Mouse (Mus musculus) intestine, postnatal 0 days (tissue): ENCODE results near the gene Srpk2. TPM values are rescaled to one million over a fixed set of nuclear protein-coding genes. Genes with fewer than 3 reads are reported as not detected.
"Not testable (repeated sequence)": the region's sequence is repeated elsewhere in the genome, so short reads cannot be mapped to it uniquely, and the experiment has no call there.

Experiments used
- ATAC-seq: fragments of 200-750 bp; cut with Nextera tagmentation; 2 replicates; pipeline ENCODE4 v1.8.0; 2017; ENCODE audit warnings: mild to moderate bottlenecking, moderate TSS enrichment, moderate library complexity
- H3K27ac ChIP-seq: fragments of 300-500 bp; sonication (generic); 2 replicates; pipeline ENCODE4 v1.5.1; 2014; ENCODE audit warnings: mild to moderate bottlenecking, low read depth, low read length, moderate library complexity
- H3K27me3 ChIP-seq: fragments of 300-500 bp; sonication (generic); replicated peaks from 2 replicates; pipeline ENCODE4 v1.6.1; 2014; ENCODE audit warnings: low read length, mixed read lengths; ENCODE audit not compliant: control insufficient read depth, insufficient read depth
- H3K36me3 ChIP-seq: fragments of 300-500 bp; sonication (generic); 2 replicates; pipeline ENCODE4 v1.6.1; 2014; ENCODE audit warnings: mild to moderate bottlenecking, moderate library complexity; ENCODE audit not compliant: control insufficient read depth, insufficient read depth
- H3K4me1 ChIP-seq: fragments of 300-500 bp; sonication (generic); replicated peaks from 2 replicates; pipeline ENCODE4 v1.6.1; 2014; ENCODE audit warnings: antibody characterized with exemption, low read length, mixed read lengths; ENCODE audit not compliant: control insufficient read depth, insufficient read depth
- H3K4me2 ChIP-seq: fragments of 300-500 bp; sonication (generic); replicated peaks from 2 replicates; pipeline ENCODE4 v1.6.1; 2014; ENCODE audit warnings: low read depth, mild to moderate bottlenecking, moderate library complexity
- H3K4me3 ChIP-seq: fragments of 300-500 bp; sonication (generic); 2 replicates; pipeline ENCODE4 v1.5.1; 2014; ENCODE audit warnings: low read depth, low read length
- H3K9ac ChIP-seq: fragments of 300-500 bp; sonication (generic); 2 replicates; pipeline ENCODE4 v1.6.1; 2014; ENCODE audit warnings: mild to moderate bottlenecking, low read depth, low read length
- H3K9me3 ChIP-seq: fragments of 300-500 bp; sonication (generic); 2 replicates; pipeline ENCODE4 v1.6.1; 2016; ENCODE audit warnings: mixed run types; ENCODE audit not compliant: control insufficient read depth
- CTCF ChIP-seq: sonication (generic); IDR thresholded peaks from 2 replicates; pipeline ENCODE4 v1.5.1; 2016; ENCODE audit warnings: low read depth, mild to moderate bottlenecking, control low read depth, antibody characterized with exemption, moderate library complexity
- WGBS: fragments of 180-500 bp; shearing (Covaris S2); extraction: QIAGEN DNeasy Blood & Tissue Kit; methylation state at CpG from one replicate; pipeline ENCODE4 v1.1.7; 2014; 5-methylcytosine and 5-hydroxymethylcytosine counted together
- polyA plus RNA-seq: library from polyadenylated mRNA; unstranded; fragments of >200 nt; fragmentation: Nextera tagmentation; extraction: Ambion mirVana; gene quantifications from 2 replicates; pipeline ENCODE4 v1.2.1, GENCODE M21; 2015

Gene Srpk2
- polyA plus RNA-seq, 1 experiment from 2014 or later: 21.3 TPM

DNA sequence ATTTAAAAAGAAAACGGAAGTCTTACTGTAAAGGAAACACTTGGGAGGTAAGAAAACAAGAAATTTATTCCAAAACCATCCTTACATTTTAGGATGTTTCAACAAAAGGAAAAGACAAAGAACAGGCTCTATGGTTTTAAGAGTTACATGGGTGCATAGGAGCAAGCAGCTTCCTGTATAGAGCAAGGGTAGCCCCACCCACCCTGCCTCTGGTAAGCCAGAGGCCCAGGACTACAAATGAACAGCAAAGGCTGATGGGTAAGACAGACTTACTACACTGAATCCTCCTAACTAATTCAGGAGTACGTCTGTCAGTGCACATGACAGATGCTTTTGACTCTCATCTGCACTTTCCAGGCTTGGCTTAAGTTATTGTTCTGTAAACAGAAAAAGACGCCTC lies 38.7 kb downstream of the Srpk2 start:
- ATAC-seq: no peak
- no peak for TF ChIP-seq CTCF
- H3K27me3 ChIP-seq: no peaks in the 10 kb centered on the region
- 67% methylated on average over 3 of the region's 3 CpGs for WGBS
- H3K36me3 ChIP-seq: no peaks in the 10 kb centered on the region
- H3K9ac ChIP-seq: no peak overlapping the region
- no peak overlapping the region for H3K4me3 ChIP-seq
- no peaks in the 10 kb centered on the region for H3K4me1 ChIP-seq
- no peak overlapping the region for H3K4me2 ChIP-seq
- no peaks in the 10 kb centered on the region for H3K9me3 ChIP-seq
- H3K27ac ChIP-seq: no peak overlapping the region

DNA sequence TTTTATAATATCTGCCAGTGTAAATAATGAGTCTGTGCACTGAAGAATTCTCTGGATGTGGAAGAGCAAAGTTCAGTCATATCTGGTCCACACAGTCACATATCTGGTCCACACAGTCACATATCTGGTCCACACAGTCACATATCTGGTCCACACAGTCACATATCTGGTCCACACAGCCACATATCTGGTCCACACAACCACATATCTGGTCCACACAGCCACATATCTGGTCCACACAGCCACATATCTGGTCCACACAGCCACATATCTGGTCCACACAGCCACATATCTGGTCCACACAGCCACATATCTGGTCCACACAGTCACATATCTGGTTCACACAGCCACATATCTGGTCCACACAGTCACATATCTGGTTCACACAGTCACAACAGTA lies 45.2 kb downstream of the Srpk2 start:
- not testable (repeated sequence) for H3K27me3 ChIP-seq, H3K4me1 ChIP-seq, ATAC-seq, H3K9ac ChIP-seq, H3K9me3 ChIP-seq, H3K4me2 ChIP-seq, H3K4me3 ChIP-seq, H3K27ac ChIP-seq, H3K36me3 ChIP-seq

DNA sequence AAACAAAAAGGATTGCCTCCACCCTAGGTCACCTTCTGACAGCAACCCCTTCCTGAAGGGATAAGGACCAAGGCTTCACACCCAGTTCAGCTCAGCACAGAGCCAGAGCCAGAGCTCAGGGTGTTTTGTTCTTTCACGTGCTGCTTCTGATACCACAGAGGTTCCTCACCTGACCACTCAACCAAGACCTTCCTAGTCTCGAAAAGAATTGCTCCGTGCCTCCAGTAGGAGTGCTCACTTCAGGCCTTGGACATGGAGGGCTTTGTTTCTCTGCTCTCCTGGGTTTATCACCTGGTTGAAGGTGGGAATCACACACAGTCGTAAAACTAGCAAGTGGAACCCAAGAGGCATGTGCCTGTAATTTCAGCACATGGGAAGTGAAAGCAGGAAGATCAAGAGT lies 46.4 kb downstream of the Srpk2 start:
- WGBS: 61% methylated on average over 4 of the region's 4 CpGs
- H3K9ac ChIP-seq: no peak overlapping the region
- H3K4me2 ChIP-seq: no peak overlapping the region
- H3K36me3 ChIP-seq: no peaks in the 10 kb centered on the region
- H3K4me3 ChIP-seq: no peak overlapping the region
- H3K27ac ChIP-seq: no peak overlapping the region
- no peak for ATAC-seq
- no peaks in the 10 kb centered on the region for H3K4me1 ChIP-seq
- H3K27me3 ChIP-seq: no peaks in the 10 kb centered on the region
- no peaks in the 10 kb centered on the region for H3K9me3 ChIP-seq
- TF ChIP-seq CTCF: no peak

DNA sequence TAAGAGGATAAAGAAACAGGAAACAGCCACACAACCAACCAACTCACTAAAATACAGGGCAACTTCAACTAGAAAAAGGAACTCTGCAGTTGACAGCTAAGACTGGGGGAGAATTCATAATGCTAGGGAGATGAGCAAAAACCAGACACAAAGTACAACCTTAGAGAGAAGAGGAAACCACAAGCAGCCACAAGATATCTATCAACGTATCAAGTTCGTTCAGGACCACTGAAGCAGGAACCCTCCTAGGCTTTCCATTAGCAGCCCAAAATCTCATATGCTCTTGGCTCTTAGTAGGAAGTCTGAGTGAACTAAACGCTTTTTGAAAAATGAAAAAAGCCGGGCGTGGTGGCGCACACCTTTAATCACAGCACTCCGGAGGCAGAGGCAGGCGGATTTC lies 47.1 kb downstream of the Srpk2 start:
- H3K4me1 ChIP-seq: no peaks in the 10 kb centered on the region
- no peaks in the 10 kb centered on the region for H3K27me3 ChIP-seq
- WGBS: 93% methylated on average over 8 of the region's 8 CpGs
- ATAC-seq: no peak
- H3K4me3 ChIP-seq: no peak overlapping the region
- TF ChIP-seq CTCF: no peak
- H3K27ac ChIP-seq: no peak overlapping the region
- no peaks in the 10 kb centered on the region for H3K9me3 ChIP-seq
- no peaks in the 10 kb centered on the region for H3K36me3 ChIP-seq
- H3K9ac ChIP-seq: no peak overlapping the region
- no peak overlapping the region for H3K4me2 ChIP-seq

DNA sequence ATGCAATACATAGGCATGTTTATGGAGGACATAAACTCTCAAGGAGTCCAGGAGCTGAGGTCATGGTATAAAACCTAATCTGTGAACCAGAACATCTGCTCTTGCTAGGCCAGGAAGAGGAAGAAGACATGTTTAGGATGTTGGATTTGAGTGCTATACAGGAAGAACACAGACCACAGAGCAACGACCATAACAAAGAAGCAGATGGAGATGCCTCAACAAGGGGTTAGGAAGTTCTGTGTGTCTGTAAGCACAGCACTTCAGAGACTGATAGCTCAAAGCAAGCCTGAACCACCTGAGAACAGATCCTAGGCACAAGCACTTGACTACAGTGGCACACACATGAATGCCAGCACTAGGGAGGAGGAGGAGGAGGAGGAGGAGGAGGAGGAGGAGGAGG lies 52.9 kb downstream of the Srpk2 start:
- 42% methylated on average over 1 of the region's 1 CpGs for WGBS
- Histone ChIP-seq H3K4me3 (no peak overlapping the region), H3K27ac (no peak overlapping the region), H3K36me3 (no peaks in the 10 kb centered on the region), H3K27me3 (no peaks in the 10 kb centered on the region), H3K9me3 (no peaks in the 10 kb centered on the region), H3K9ac (no peak overlapping the region), H3K4me2 (no peak overlapping the region), H3K4me1 (no peaks in the 10 kb centered on the region)
- TF ChIP-seq CTCF: no peak
- ATAC-seq: no peak

DNA sequence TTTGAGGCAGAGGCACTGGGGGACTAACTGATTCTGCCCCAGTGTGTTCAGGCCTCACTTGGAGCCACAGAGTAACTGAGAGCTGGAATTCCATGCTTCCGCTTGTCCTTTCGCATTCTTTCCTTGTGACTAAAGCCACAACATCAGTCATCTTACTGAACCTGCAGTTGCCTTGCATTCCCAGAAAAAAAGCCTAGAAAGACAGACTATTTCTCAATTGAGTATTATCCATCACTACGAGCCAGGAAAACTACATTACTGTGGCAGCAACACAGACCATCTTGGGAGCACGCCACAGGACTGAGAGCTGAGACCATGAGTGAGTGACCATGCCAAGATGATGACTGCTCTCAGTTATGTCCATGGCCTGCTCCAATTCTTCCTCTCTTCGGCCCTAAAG lies 57.2 kb downstream of the Srpk2 start:
- Histone ChIP-seq H3K27me3 (no peaks in the 10 kb centered on the region), H3K36me3 (no peaks in the 10 kb centered on the region), H3K9me3 (no peaks in the 10 kb centered on the region), H3K4me2 (no peak overlapping the region), H3K27ac (no peak overlapping the region), H3K4me1 (no peaks in the 10 kb centered on the region), H3K9ac (no peak overlapping the region), H3K4me3 (no peak overlapping the region)
- TF ChIP-seq CTCF: no peak
- ATAC-seq: no peak
- WGBS: 69% methylated on average over 5 of the region's 5 CpGs

DNA sequence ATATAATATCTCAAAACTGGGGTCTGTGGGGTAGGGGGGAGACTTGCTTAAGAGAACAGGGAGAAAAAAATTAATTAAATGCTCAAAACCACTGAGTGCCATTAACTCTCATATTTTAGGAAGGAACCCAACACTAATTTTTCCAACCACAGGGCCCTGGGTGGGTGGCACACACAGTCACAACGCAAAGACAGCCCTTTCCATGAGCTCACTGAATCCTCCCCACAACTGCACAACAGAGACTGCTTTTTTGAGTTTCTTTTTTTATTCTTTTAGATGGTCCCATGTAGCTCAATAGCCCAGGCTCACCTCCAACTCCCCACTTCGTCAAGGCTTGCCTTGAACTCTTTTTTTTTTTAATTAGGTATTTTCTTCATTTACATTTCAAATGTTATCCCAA lies 58.2 kb downstream of the Srpk2 start:
- H3K27me3 ChIP-seq: no peaks in the 10 kb centered on the region
- H3K36me3 ChIP-seq: no peaks in the 10 kb centered on the region
- no peak for TF ChIP-seq CTCF
- no peak overlapping the region for H3K9ac ChIP-seq
- ATAC-seq: no peak
- no peaks in the 10 kb centered on the region for H3K4me1 ChIP-seq
- no peak overlapping the region for H3K4me3 ChIP-seq
- WGBS: 90% methylated on average over 2 of the region's 2 CpGs
- no peak overlapping the region for H3K4me2 ChIP-seq
- no peaks in the 10 kb centered on the region for H3K9me3 ChIP-seq
- no peak overlapping the region for H3K27ac ChIP-seq
